Mouse (Mus musculus) bone marrow macrophage, adult 2 months (primary cell): Measurements from ENCODE around the gene Zfp831.

Experiments used
- CTCF ChIP-seq: IDR thresholded peaks from 2 replicates; pipeline ENCODE4 v1.5.1; 2012; ENCODE audit warnings: low read depth, mild to moderate bottlenecking, low read length, moderate library complexity
- POLR2A ChIP-seq: IDR thresholded peaks from 2 replicates; pipeline ENCODE4 v1.6.1; 2012; ENCODE audit warnings: mild to moderate bottlenecking, low read depth, low read length, borderline replicate concordance

GRCm38 (mm10) chr2:174701351-174701750, 58.0 kb downstream of the Zfp831 start:
- no peak for TF ChIP-seq CTCF
- TF ChIP-seq POLR2A = no peak
